Mouse (Mus musculus) lung, adult 2 months (tissue): Measurements from ENCODE around the gene Dock1. TPM values are rescaled to one million over a fixed set of nuclear protein-coding genes. Genes with fewer than 3 reads are reported as not detected.
A peak's percentile ranks its signal among the peaks of the same experiment; 100 is the strongest.

ENCODE experiments used
- DNase-seq: peaks from one replicate; pipeline ENCODE4 v3.0.0; 2022
- H3K4me1 ChIP-seq: fragments of 200-500 bp; 2 replicates; pipeline ENCODE4 v1.6.1; 2011; ENCODE audit warnings: low read length; ENCODE audit not compliant: control insufficient read depth, insufficient read depth
- H3K4me3 ChIP-seq: fragments of 200-500 bp; replicated peaks from 2 replicates; pipeline ENCODE3; 2011; ENCODE audit warnings: low read depth, mild to moderate bottlenecking, control low read depth, low read length; ENCODE audit errors: extremely low read depth
- CTCF ChIP-seq: fragments of 200-500 bp; IDR thresholded peaks from 2 replicates; pipeline ENCODE4 v1.5.1; 2011; ENCODE audit warnings: mild to moderate bottlenecking, low read length, control low read depth; ENCODE audit not compliant: insufficient read depth
- POLR2A ChIP-seq: fragments of 200-500 bp; IDR thresholded peaks from 2 replicates; pipeline ENCODE4 v1.6.1; 2011; ENCODE audit warnings: low read depth, mild to moderate bottlenecking, control low read depth, low read length, borderline replicate concordance; ENCODE audit errors: extremely low read depth
- WGBS: fragments of 180-500 bp; shearing (Covaris S2); methylation state at CpG from one replicate; pipeline ENCODE4 v1.1.7; 2018; 5-methylcytosine and 5-hydroxymethylcytosine counted together
- polyA plus RNA-seq: library from polyadenylated mRNA; depleted of rRNA; stranded (reverse); fragments of >200 nt; gene quantifications from 2 replicates; pipeline ENCODE4 v1.2.3, GENCODE M21; 2012; rRNA removed

The Dock1 gene
- 13.5 and 18.7 TPM in 2 replicates for polyA plus RNA-seq

- no peak for TF ChIP-seq CTCF
- TF ChIP-seq POLR2A: peak; percentile 69; the same call in 1 of the 2 replicates
- Histone ChIP-seq H3K4me3 (peak within 1 kb of the TSS; percentile 89), H3K4me1 (peaks cover 12% of the 10 kb centered on the region)
- 1% methylated on average over 72 of the region's 77 CpGs for WGBS
- peak; percentile 79 for DNase-seq
Measured at GRCm38 (mm10) chr7:134670312-134671002, at the start of gene Dock1. Gene Dock1 (plus strand): TSS chr7:134670654.

GRCm38 (mm10) chr7:134627906-134628305 lies 42.5 kb upstream of the Dock1 start:
- TF ChIP-seq CTCF (no peak), POLR2A (no peak)
- peak; percentile 11 for DNase-seq
- no peak overlapping the region for H3K4me3 ChIP-seq
- WGBS: 67% methylated on average over 4 of the region's 4 CpGs
- no peaks in the 10 kb centered on the region for H3K4me1 ChIP-seq

- H3K4me3 ChIP-seq: no peak overlapping the region
- 70% methylated on average over 8 of the region's 8 CpGs for WGBS
Measured at GRCm38 (mm10) chr7:134650246-134650830, 20.1 kb upstream of the Dock1 start.

GRCm38 (mm10) chr7:134651071-134651470 lies 19.4 kb upstream of the Dock1 start:
- Histone ChIP-seq H3K4me3 (no peak overlapping the region), H3K4me1 (no peaks in the 10 kb centered on the region)
- WGBS: 83% methylated on average over 3 of the region's 3 CpGs
- TF ChIP-seq POLR2A (no peak), CTCF (no peak)
- no peak for DNase-seq

More at GRCm38 (mm10) chr7:134650246-134650830, 20.1 kb upstream of the Dock1 start:
- no peak for TF ChIP-seq CTCF
- TF ChIP-seq POLR2A: no peak
- H3K4me1 ChIP-seq: no peaks in the 10 kb centered on the region
- DNase-seq: no peak

GRCm38 (mm10) chr7:134663241-134663640 lies 7.2 kb upstream of the Dock1 start:
- WGBS: 10% methylated on average over 2 of the region's 2 CpGs

GRCm38 (mm10) chr7:134665642-134666282 lies 4.7 kb upstream of the Dock1 start:
- no peak for TF ChIP-seq POLR2A
- TF ChIP-seq CTCF: no peak
- peaks cover 4% of the 10 kb centered on the region; the same call in 1 of the 2 replicates for H3K4me1 ChIP-seq
- no peak overlapping the region for H3K4me3 ChIP-seq
- no peak for DNase-seq
- WGBS: 63% methylated on average over 5 of the region's 5 CpGs

More at GRCm38 (mm10) chr7:134663241-134663640, 7.2 kb upstream of the Dock1 start:
- no peak overlapping the region for H3K4me3 ChIP-seq
- no peaks in the 10 kb centered on the region for H3K4me1 ChIP-seq
- no peak for DNase-seq
- TF ChIP-seq CTCF (no peak), POLR2A (no peak)

GRCm38 (mm10) chr7:134667271-134667702 lies 3.2 kb upstream of the Dock1 start:
- TF ChIP-seq CTCF: no peak
- TF ChIP-seq POLR2A: no peak
- no peak for DNase-seq
- WGBS: 78% methylated on average over 4 of the region's 4 CpGs

GRCm38 (mm10) chr7:134669474-134670311 lies 761 bp upstream of the Dock1 start:
- Histone ChIP-seq H3K4me3 (peak overlapping the region; percentile 63), H3K4me1 (peaks cover 11% of the 10 kb centered on the region)
- 76% methylated on average over 14 of the region's 14 CpGs for WGBS
- no peak for DNase-seq
- TF ChIP-seq CTCF (no peak), POLR2A (no peak)

More at GRCm38 (mm10) chr7:134667271-134667702, 3.2 kb upstream of the Dock1 start:
- Histone ChIP-seq H3K4me1 (peaks cover 4% of the 10 kb centered on the region), H3K4me3 (no peak overlapping the region)

- Histone ChIP-seq H3K4me1 (peaks cover 12% of the 10 kb centered on the region), H3K4me3 (peak overlapping the region; percentile 89)
- TF ChIP-seq POLR2A (0 out of 2 replicates have a peak, but pooled peaks have one; percentile 25), CTCF (no peak)
- 2% methylated on average over 28 of the region's 28 CpGs for WGBS
- DNase-seq: peak; percentile 59
Measured at GRCm38 (mm10) chr7:134671003-134671461, 578 bp downstream of the Dock1 start.
